Mouse (Mus musculus) kidney, embryonic 16.5 days (tissue): ENCODE measurements at regions not wholly inside any gene's neighbourhood (a gene's known extent, or its start where the extent isn't known, plus 50 kb on each side); places are given as distances from the start of the nearest gene placed in this dataset.

Experiments used
- ATAC-seq: fragments of 200-750 bp; cut with Nextera tagmentation; 2 replicates; pipeline ENCODE4 v1.8.0; 2017; ENCODE audit warnings: moderate TSS enrichment; ENCODE audit not compliant: low FRiP score, low TSS enrichment
- H3K27ac ChIP-seq: fragments of 300-500 bp; sonication (generic); 2 replicates; pipeline ENCODE4 v1.5.1; 2014; ENCODE audit warnings: low read length
- H3K27me3 ChIP-seq: fragments of 300-500 bp; sonication (generic); 2 replicates; pipeline ENCODE4 v1.6.1; 2014; ENCODE audit warnings: low read length, control low read depth, mixed read lengths; ENCODE audit not compliant: insufficient read depth
- H3K36me3 ChIP-seq: fragments of 300-500 bp; sonication (generic); 2 replicates; pipeline ENCODE4 v1.6.1; 2014; ENCODE audit warnings: low read length, control low read depth, mixed read lengths; ENCODE audit not compliant: insufficient read depth
- H3K4me1 ChIP-seq: fragments of 300-500 bp; sonication (generic); 2 replicates; pipeline ENCODE4 v1.6.1; 2014; ENCODE audit warnings: low read length, control low read depth, mixed read lengths; ENCODE audit not compliant: insufficient read depth
- H3K4me2 ChIP-seq: fragments of 300-500 bp; sonication (generic); replicated peaks from 2 replicates; pipeline ENCODE4 v1.6.1; 2014; ENCODE audit warnings: low read depth, low read length
- H3K4me3 ChIP-seq: fragments of 300-500 bp; sonication (generic); 2 replicates; pipeline ENCODE4 v1.5.1; 2014; ENCODE audit warnings: mild to moderate bottlenecking, low read length
- H3K9ac ChIP-seq: fragments of 300-500 bp; sonication (generic); replicated peaks from 2 replicates; pipeline ENCODE4 v1.6.1; 2014; ENCODE audit warnings: low read length
- H3K9me3 ChIP-seq: fragments of 300-500 bp; sonication (generic); 2 replicates; pipeline ENCODE4 v1.6.1; 2016; ENCODE audit warnings: low read length, control low read depth
- WGBS: fragments of 180-500 bp; shearing (Covaris S2); extraction: QIAGEN DNeasy Blood & Tissue Kit; methylation state at CpG from one replicate; pipeline ENCODE4 v1.1.7; 2014; 5-methylcytosine and 5-hydroxymethylcytosine counted together

GRCm38 (mm10) chr13:16756264-16756663 lies 744.6 kb downstream of the Inhba start:
- Histone ChIP-seq H3K27me3 (no peaks in the 10 kb centered on the region), H3K27ac (no peak overlapping the region), H3K9ac (no peak overlapping the region), H3K4me3 (no peak overlapping the region), H3K4me2 (no peak overlapping the region), H3K36me3 (no peaks in the 10 kb centered on the region), H3K9me3 (no peaks in the 10 kb centered on the region), H3K4me1 (no peaks in the 10 kb centered on the region)
- WGBS: 66% methylated on average over 3 of the region's 3 CpGs
- ATAC-seq: 0 out of 2 replicates have a peak, but pooled peaks have one; percentile 15

- Histone ChIP-seq H3K36me3 (no peaks in the 10 kb centered on the region), H3K9ac (no peak overlapping the region), H3K4me2 (no peak overlapping the region), H3K27ac (no peak overlapping the region), H3K9me3 (no peaks in the 10 kb centered on the region), H3K4me3 (no peak overlapping the region), H3K4me1 (no peaks in the 10 kb centered on the region), H3K27me3 (no peaks in the 10 kb centered on the region)
- no peak for ATAC-seq
Measured at GRCm38 (mm10) chr13:16760045-16760444, 748.4 kb downstream of the Inhba start.

GRCm38 (mm10) chr13:16761415-16761814 lies 749.8 kb downstream of the Inhba start:
- Histone ChIP-seq H3K27me3 (no peaks in the 10 kb centered on the region), H3K9ac (no peak overlapping the region), H3K27ac (no peak overlapping the region), H3K36me3 (no peaks in the 10 kb centered on the region), H3K9me3 (no peaks in the 10 kb centered on the region), H3K4me3 (no peak overlapping the region), H3K4me1 (no peaks in the 10 kb centered on the region), H3K4me2 (no peak overlapping the region)
- 72% methylated on average over 4 of the region's 4 CpGs for WGBS
- ATAC-seq: peak; percentile 65; the same call in 1 of the 2 replicates

- ATAC-seq: no peak
- Histone ChIP-seq H3K9me3 (no peaks in the 10 kb centered on the region), H3K4me1 (no peaks in the 10 kb centered on the region), H3K36me3 (no peaks in the 10 kb centered on the region), H3K4me2 (no peak overlapping the region), H3K27ac (no peak overlapping the region), H3K27me3 (no peaks in the 10 kb centered on the region), H3K9ac (no peak overlapping the region), H3K4me3 (no peak overlapping the region)
- 80% methylated on average over 8 of the region's 8 CpGs for WGBS
Measured at GRCm38 (mm10) chr13:16762326-16762725, 750.7 kb downstream of the Inhba start.

GRCm38 (mm10) chr13:16762727-16763512 lies 751.3 kb downstream of the Inhba start:
- no peaks in the 10 kb centered on the region for H3K27me3 ChIP-seq
- no peak overlapping the region for H3K4me2 ChIP-seq
- H3K4me3 ChIP-seq: no peak overlapping the region
- WGBS: 83% methylated on average over 8 of the region's 8 CpGs
- ATAC-seq: no peak
- no peak overlapping the region for H3K27ac ChIP-seq
- H3K4me1 ChIP-seq: no peaks in the 10 kb centered on the region
- no peaks in the 10 kb centered on the region for H3K36me3 ChIP-seq
- no peak overlapping the region for H3K9ac ChIP-seq
- no peaks in the 10 kb centered on the region for H3K9me3 ChIP-seq

GRCm38 (mm10) chr13:16763746-16764145 lies 752.1 kb downstream of the Inhba start:
- H3K36me3 ChIP-seq: no peaks in the 10 kb centered on the region
- no peaks in the 10 kb centered on the region for H3K9me3 ChIP-seq
- ATAC-seq: no peak; the same call in 1 of the 2 replicates
- no peak overlapping the region for H3K4me2 ChIP-seq
- no peaks in the 10 kb centered on the region for H3K4me1 ChIP-seq
- no peak overlapping the region for H3K4me3 ChIP-seq
- H3K27me3 ChIP-seq: no peaks in the 10 kb centered on the region
- no peak overlapping the region for H3K9ac ChIP-seq
- 5% methylated on average over 2 of the region's 2 CpGs for WGBS
- H3K27ac ChIP-seq: no peak overlapping the region

- Histone ChIP-seq H3K4me1 (no peaks in the 10 kb centered on the region), H3K36me3 (no peaks in the 10 kb centered on the region), H3K9me3 (no peaks in the 10 kb centered on the region), H3K4me2 (no peak overlapping the region), H3K27me3 (no peaks in the 10 kb centered on the region), H3K4me3 (no peak overlapping the region), H3K9ac (no peak overlapping the region), H3K27ac (no peak overlapping the region)
- WGBS: 50% methylated on average over 2 of the region's 2 CpGs
- no peak for ATAC-seq
Measured at GRCm38 (mm10) chr13:16769409-16769808, 757.8 kb downstream of the Inhba start.

- no peaks in the 10 kb centered on the region for H3K4me1 ChIP-seq
- H3K9ac ChIP-seq: no peak overlapping the region
- no peaks in the 10 kb centered on the region for H3K36me3 ChIP-seq
- H3K4me3 ChIP-seq: no peak overlapping the region
- no peak overlapping the region for H3K27ac ChIP-seq
- H3K27me3 ChIP-seq: no peaks in the 10 kb centered on the region
- no peak overlapping the region for H3K4me2 ChIP-seq
- no peaks in the 10 kb centered on the region for H3K9me3 ChIP-seq
- no peak for ATAC-seq
- WGBS: 65% methylated on average over 6 of the region's 6 CpGs
Measured at GRCm38 (mm10) chr13:16769848-16770422, 758.3 kb downstream of the Inhba start.

- WGBS: 90% methylated on average over 4 of the region's 4 CpGs
- no peaks in the 10 kb centered on the region for H3K27me3 ChIP-seq
Measured at GRCm38 (mm10) chr13:16771845-16772244, 760.2 kb downstream of the Inhba start.

GRCm38 (mm10) chr13:16805560-16805959 lies 793.9 kb downstream of the Inhba start:
- 53% methylated on average over 3 of the region's 3 CpGs for WGBS
- peak; percentile 74; the same call in 1 of the 2 replicates for ATAC-seq
- H3K4me2 ChIP-seq: no peak overlapping the region

More at GRCm38 (mm10) chr13:16771845-16772244, 760.2 kb downstream of the Inhba start:
- no peaks in the 10 kb centered on the region for H3K9me3 ChIP-seq
- no peak overlapping the region for H3K27ac ChIP-seq
- no peaks in the 10 kb centered on the region for H3K4me1 ChIP-seq
- no peak for ATAC-seq
- no peak overlapping the region for H3K4me3 ChIP-seq
- H3K4me2 ChIP-seq: no peak overlapping the region
- H3K9ac ChIP-seq: no peak overlapping the region
- H3K36me3 ChIP-seq: no peaks in the 10 kb centered on the region

More at GRCm38 (mm10) chr13:16805560-16805959, 793.9 kb downstream of the Inhba start:
- Histone ChIP-seq H3K27me3 (no peaks in the 10 kb centered on the region), H3K9ac (no peak overlapping the region), H3K4me1 (no peaks in the 10 kb centered on the region), H3K27ac (no peak overlapping the region), H3K9me3 (no peaks in the 10 kb centered on the region), H3K4me3 (no peak overlapping the region), H3K36me3 (no peaks in the 10 kb centered on the region)
